Mouse (Mus musculus) forebrain, embryonic 14.5 days (tissue): ENCODE measurements around the gene Tmod3. TPM values are rescaled to one million over a fixed set of nuclear protein-coding genes. Genes with fewer than 3 reads are reported as not detected.
A peak's percentile ranks its signal among the peaks of the same experiment; 100 is the strongest.

Experiments used
- ATAC-seq: fragments of 200-750 bp; cut with Nextera tagmentation; 2 replicates; pipeline ENCODE4 v1.8.0; 2017; ENCODE audit warnings: mild to moderate bottlenecking, moderate library complexity
- DNase-seq: peaks from one replicate; pipeline ENCODE4 v3.0.0-alpha.2; 2015; ENCODE audit warnings: low spot score
- H3K27ac ChIP-seq: fragments of 300-500 bp; sonication (generic); 2 replicates; pipeline ENCODE4 v1.5.1; 2014; ENCODE audit warnings: low read depth, mild to moderate bottlenecking, control low read depth, low read length, moderate library complexity
- H3K27me3 ChIP-seq: fragments of 300-500 bp; sonication (generic); replicated peaks from 2 replicates; pipeline ENCODE4 v1.6.1; 2014; ENCODE audit warnings: low read length, control low read depth, mixed read lengths; ENCODE audit not compliant: control insufficient read depth, insufficient read depth
- H3K36me3 ChIP-seq: fragments of 300-500 bp; sonication (generic); 2 replicates; pipeline ENCODE4 v1.6.1; 2014; ENCODE audit warnings: low read length, control low read depth; ENCODE audit not compliant: control insufficient read depth, insufficient read depth
- H3K4me1 ChIP-seq: fragments of 300-500 bp; sonication (generic); 2 replicates; pipeline ENCODE4 v1.6.1; 2014; ENCODE audit warnings: antibody characterized with exemption, low read length, control low read depth; ENCODE audit not compliant: control insufficient read depth, insufficient read depth
- H3K4me2 ChIP-seq: fragments of 300-500 bp; sonication (generic); 2 replicates; pipeline ENCODE4 v1.6.1; 2014; ENCODE audit warnings: mild to moderate bottlenecking, control low read depth, low read length
- H3K4me3 ChIP-seq: fragments of 300-500 bp; sonication (generic); 2 replicates; pipeline ENCODE4 v1.5.1; 2014; ENCODE audit warnings: low read depth, low read length, control low read depth
- H3K9ac ChIP-seq: fragments of 300-500 bp; sonication (generic); 2 replicates; pipeline ENCODE4 v1.6.1; 2014; ENCODE audit warnings: mild to moderate bottlenecking, low read length, control low read depth, moderate library complexity
- H3K9me3 ChIP-seq: fragments of 300-500 bp; sonication (generic); replicated peaks from 2 replicates; pipeline ENCODE4 v1.6.1; 2016; ENCODE audit warnings: low read length, control low read depth, mixed read lengths; ENCODE audit not compliant: control insufficient read depth
- WGBS: fragments of 180-500 bp; shearing (Covaris S2); extraction: QIAGEN DNeasy Blood & Tissue Kit; methylation state at CpG from one replicate; pipeline ENCODE4 v1.1.7; 2014; 5-methylcytosine and 5-hydroxymethylcytosine counted together
- polyA plus RNA-seq: library from polyadenylated mRNA; unstranded; fragments of >200 nt; fragmentation: Nextera tagmentation; extraction: Ambion mirVana; gene quantifications from 2 replicates; pipeline ENCODE4 v1.2.1, GENCODE M21; 2014

The Tmod3 gene
- polyA plus RNA-seq, 1 experiment from 2014 or later, result 92.4 TPM

- no peak for DNase-seq
- no peaks in the 10 kb centered on the region for H3K36me3 ChIP-seq
- WGBS, result 92% methylated on average over 13 of the region's 13 CpGs
- H3K9ac ChIP-seq, result no peak overlapping the region
- ATAC-seq, result no peak
- H3K9me3 ChIP-seq, result no peaks in the 10 kb centered on the region
- H3K27ac ChIP-seq, result no peak overlapping the region
- no peak overlapping the region for H3K4me3 ChIP-seq
- H3K4me1 ChIP-seq, result peaks cover 4% of the 10 kb centered on the region; the same call in 1 of the 2 replicates
- H3K27me3 ChIP-seq, result no peaks in the 10 kb centered on the region
- no peak overlapping the region for H3K4me2 ChIP-seq
Measured at GRCm38 (mm10) chr9:75561040-75561669, 1.7 kb upstream of the Tmod3 start.

GRCm38 (mm10) chr9:75560353-75560752 lies 896 bp upstream of the Tmod3 start:
- ATAC-seq, result no peak
- Histone ChIP-seq H3K4me1 (peaks cover 4% of the 10 kb centered on the region; the same call in 1 of the 2 replicates), H3K9ac (no peak overlapping the region), H3K9me3 (no peaks in the 10 kb centered on the region), H3K27me3 (no peaks in the 10 kb centered on the region), H3K4me3 (no peak overlapping the region), H3K36me3 (no peaks in the 10 kb centered on the region), H3K27ac (no peak overlapping the region), H3K4me2 (no peak overlapping the region; the same call in 1 of the 2 replicates)
- no peak for DNase-seq

- no peaks in the 10 kb centered on the region for H3K27me3 ChIP-seq
- peak overlapping the region; percentile 85 for H3K9ac ChIP-seq
- DNase-seq (no peak), ATAC-seq (peak; percentile 89)
- no peaks in the 10 kb centered on the region for H3K36me3 ChIP-seq
- peaks cover 4% of the 10 kb centered on the region; the same call in 1 of the 2 replicates for H3K4me1 ChIP-seq
- WGBS, result under 1% methylated on average over 47 of the region's 47 CpGs
- no peaks in the 10 kb centered on the region for H3K9me3 ChIP-seq
- H3K27ac ChIP-seq, result peak overlapping the region; percentile 33; the same call in 1 of the 2 replicates
- H3K4me2 ChIP-seq, result peak overlapping the region; percentile 68
- peak overlapping the region; percentile 93 for H3K4me3 ChIP-seq
Measured at GRCm38 (mm10) chr9:75558812-75559511, 495 bp downstream of the Tmod3 start.

GRCm38 (mm10) chr9:75558360-75558759 lies 1.1 kb downstream of the Tmod3 start:
- ATAC-seq (no peak), DNase-seq (no peak)
- Histone ChIP-seq H3K27ac (no peak overlapping the region), H3K4me2 (peak overlapping the region; percentile 68), H3K4me3 (peak overlapping the region; percentile 93), H3K9ac (peak overlapping the region; percentile 85), H3K27me3 (no peaks in the 10 kb centered on the region), H3K9me3 (no peaks in the 10 kb centered on the region), H3K4me1 (peaks cover 4% of the 10 kb centered on the region; the same call in 1 of the 2 replicates), H3K36me3 (no peaks in the 10 kb centered on the region)
- WGBS, result 31% methylated on average over 3 of the region's 3 CpGs

- ATAC-seq, result no peak
- no peak overlapping the region for H3K4me2 ChIP-seq
- no peak overlapping the region for H3K4me3 ChIP-seq
- H3K36me3 ChIP-seq, result no peaks in the 10 kb centered on the region
- no peak overlapping the region for H3K27ac ChIP-seq
- WGBS, result 69% methylated on average over 4 of the region's 4 CpGs
- no peak for DNase-seq
- no peak overlapping the region for H3K9ac ChIP-seq
- H3K27me3 ChIP-seq, result no peaks in the 10 kb centered on the region
- peaks cover 4% of the 10 kb centered on the region; the same call in 1 of the 2 replicates for H3K4me1 ChIP-seq
- H3K9me3 ChIP-seq, result no peaks in the 10 kb centered on the region; the same call in 1 of the 2 replicates
Measured at GRCm38 (mm10) chr9:75553719-75554118, 5.7 kb downstream of the Tmod3 start.

- H3K27me3 ChIP-seq, result no peaks in the 10 kb centered on the region
- ATAC-seq, result no peak
- DNase-seq, result peak; percentile 50
- H3K4me2 ChIP-seq, result no peak overlapping the region
- H3K9me3 ChIP-seq, result no peaks in the 10 kb centered on the region; the same call in 1 of the 2 replicates
- no peaks in the 10 kb centered on the region for H3K4me1 ChIP-seq
- H3K4me3 ChIP-seq, result no peak overlapping the region
- H3K36me3 ChIP-seq, result no peaks in the 10 kb centered on the region
- WGBS, result 28% methylated on average over 5 of the region's 5 CpGs
- no peak overlapping the region for H3K9ac ChIP-seq
- H3K27ac ChIP-seq, result no peak overlapping the region
Measured at GRCm38 (mm10) chr9:75551342-75551741, 8.1 kb downstream of the Tmod3 start.

GRCm38 (mm10) chr9:75549010-75549409 lies 10.4 kb downstream of the Tmod3 start:
- Histone ChIP-seq H3K9me3 (no peaks in the 10 kb centered on the region; the same call in 1 of the 2 replicates), H3K4me1 (no peaks in the 10 kb centered on the region), H3K4me2 (no peak overlapping the region), H3K27ac (no peak overlapping the region), H3K4me3 (no peak overlapping the region), H3K36me3 (no peaks in the 10 kb centered on the region), H3K27me3 (no peaks in the 10 kb centered on the region), H3K9ac (no peak overlapping the region)
- peak; percentile 63 for ATAC-seq
- DNase-seq, result peak; percentile 70
- WGBS, result 44% methylated on average over 8 of the region's 8 CpGs

GRCm38 (mm10) chr9:75546885-75547553 lies 12.4 kb downstream of the Tmod3 start:
- WGBS, result 91% methylated on average over 12 of the region's 12 CpGs
- Histone ChIP-seq H3K4me3 (no peak overlapping the region), H3K27me3 (no peaks in the 10 kb centered on the region), H3K9me3 (no peaks in the 10 kb centered on the region; the same call in 1 of the 2 replicates), H3K4me2 (no peak overlapping the region), H3K4me1 (no peaks in the 10 kb centered on the region), H3K27ac (no peak overlapping the region), H3K36me3 (no peaks in the 10 kb centered on the region), H3K9ac (no peak overlapping the region)
- ATAC-seq (no peak), DNase-seq (no peak)
